In genomic region chr5:130078096-130078833, GRCm38 (mm10) we compare ENCODE assay signal across 1 mouse cellular context.
TF ChIP-seq lines count a peak whose summit lies in the region.

No protein-coding gene starts in this region.

TF ChIP-seq in CH12.LX, 34 proteins besides CTCF, POLR2A, EP300 and RAD21 (continued from another document):
- no peak for TF ChIP-seq MAFK (IDR thresholded peaks at IDR 0.05; ENCODE audit: insufficient replicate concordance, low read length)
